Mouse (Mus musculus) cerebellum, postnatal 36 days (tissue): ENCODE data around the gene Calhm5.

ENCODE experiments used
- DNase-seq, 2 experiments: peaks; one replicate each; pipeline ENCODE4 v3.0.0; 2021 to 2022; ENCODE audit warnings: mixed read lengths in 2 of 2

The Calhm5 gene

DNA sequence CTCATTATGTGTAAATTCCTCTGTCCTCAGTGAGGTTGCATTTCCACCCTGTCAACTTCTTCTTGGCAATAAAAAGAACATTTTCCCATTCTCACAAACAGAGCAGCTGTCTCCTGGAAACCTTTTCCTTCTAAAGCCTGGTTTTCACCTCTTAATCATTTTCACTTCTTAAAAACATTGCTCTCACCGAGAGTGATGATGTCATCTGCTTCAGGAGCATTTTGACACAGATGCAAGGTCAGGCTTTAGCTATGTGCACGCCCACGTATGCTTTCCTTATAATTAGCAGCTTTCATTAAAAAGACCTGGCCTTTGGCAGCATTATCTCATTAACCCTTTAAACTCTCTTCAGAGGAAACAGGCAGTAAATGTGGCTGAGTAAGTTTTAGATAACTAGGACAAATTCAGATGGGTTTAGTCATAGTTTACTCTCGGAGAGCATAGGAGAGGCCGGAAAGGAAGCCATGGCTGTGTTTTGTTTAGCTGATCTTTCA lies 25.3 kb downstream of the Calhm5 start:
- no peak for DNase-seq

DNA sequence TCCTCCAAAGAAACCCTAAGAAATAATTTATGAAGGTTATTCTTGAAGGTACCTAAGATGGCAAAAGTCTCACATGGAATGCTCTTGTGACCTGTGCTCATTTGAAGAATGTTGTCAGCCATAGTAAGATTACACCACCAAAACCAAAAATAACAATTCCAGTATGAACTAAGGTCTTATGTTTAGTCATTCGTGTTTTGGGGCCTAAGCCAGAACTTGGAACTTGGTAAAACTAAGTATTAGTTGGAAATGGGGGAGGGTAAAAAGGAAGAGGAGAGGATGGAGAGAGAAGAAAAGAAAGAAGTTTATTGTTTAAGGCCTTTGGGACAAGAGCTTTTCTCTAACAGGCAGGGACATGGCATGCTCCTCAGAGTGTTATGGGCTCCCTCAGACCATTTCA lies 26.7 kb downstream of the Calhm5 start:
- no peak for DNase-seq

DNA sequence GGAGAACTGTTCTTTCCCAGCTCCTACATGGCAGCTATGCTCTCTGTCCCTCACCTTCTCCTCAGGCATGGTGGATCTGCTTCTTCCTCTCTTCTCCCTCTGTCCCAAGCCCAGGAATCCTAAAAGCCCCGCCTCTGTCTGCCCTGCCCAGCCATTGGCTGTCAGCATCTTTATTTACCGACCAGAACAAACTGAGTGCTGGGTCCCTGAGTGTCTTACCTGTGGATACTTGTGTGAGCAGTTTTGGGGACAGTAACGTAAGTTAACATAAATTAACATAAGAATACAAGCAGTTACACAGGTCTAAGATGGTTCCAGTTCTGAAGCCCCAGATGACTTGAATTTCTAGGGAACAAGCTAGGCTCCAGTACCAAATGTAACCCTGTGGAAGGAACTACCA lies 29.7 kb downstream of the Calhm5 start:
- no peak for DNase-seq

DNA sequence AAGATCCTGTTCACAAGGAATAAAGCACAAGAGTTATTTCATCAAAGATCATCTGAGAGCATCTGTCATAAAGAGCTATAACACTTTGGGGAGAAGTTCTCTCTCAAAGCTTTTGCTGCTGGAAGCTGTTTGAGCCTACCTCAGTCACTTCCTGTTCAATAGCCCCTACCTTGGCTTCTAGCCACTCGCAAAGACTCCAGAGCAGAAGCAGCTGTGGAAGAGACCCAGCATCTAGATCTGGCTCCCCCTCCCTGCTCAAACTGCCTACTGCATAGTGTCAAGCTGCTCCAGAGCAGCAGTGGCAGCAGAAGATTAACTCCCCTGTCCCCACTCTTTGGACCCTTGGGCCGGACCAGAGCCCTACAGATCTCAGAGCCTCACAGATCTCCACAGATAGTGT lies 42.3 kb downstream of the Calhm5 start:
- no peak for DNase-seq

DNA sequence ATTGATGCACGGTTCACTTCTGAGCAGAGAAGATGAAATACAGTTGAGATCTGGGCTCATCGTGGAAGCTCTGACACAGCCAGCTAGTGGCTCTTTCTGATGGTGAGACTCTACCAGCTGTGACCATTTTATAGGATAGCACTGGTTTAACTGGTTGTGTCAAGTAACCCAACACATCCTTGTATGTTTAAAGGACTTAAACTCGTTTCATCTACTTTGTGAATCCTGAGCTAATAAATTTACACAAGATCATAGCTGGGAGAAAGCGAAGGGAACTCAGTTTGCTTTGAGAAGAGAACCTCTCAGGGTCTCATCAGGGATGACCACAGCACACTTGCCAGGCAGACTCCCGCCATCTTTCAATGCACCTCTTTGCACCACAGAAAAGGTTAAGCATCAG lies 52.1 kb downstream of the Calhm5 start, which contains the start of gene Calhm4:
Calhm4 (minus strand) TSS at position 101 of the 400 bp plus-strand sequence.
- no peak for DNase-seq
